Mouse (Mus musculus): ENCODE data around the gene Wdr81.
A peak's percentile ranks its signal among the peaks of the same experiment; 100 is the strongest.

Wdr81 gene

GRCm38 (mm10) chr11:75438194-75438593, 16.3 kb downstream of the Wdr81 start:
- DNase-seq (ENCODE audit: low spot score): no peak

- no peak for DNase-seq (ENCODE audit: low spot score)
Measured at GRCm38 (mm10) chr11:75434138-75434537, 20.4 kb downstream of the Wdr81 start.

GRCm38 (mm10) chr11:75431307-75431706, 23.2 kb downstream of the Wdr81 start:
- DNase-seq (ENCODE audit: low spot score): no peak

- no peak for DNase-seq (ENCODE audit: low spot score)
Measured at GRCm38 (mm10) chr11:75429019-75429705, 25.4 kb downstream of the Wdr81 start.

GRCm38 (mm10) chr11:75424459-75424858, 30.1 kb downstream of the Wdr81 start:
- DNase-seq (ENCODE audit: low spot score): no peak

GRCm38 (mm10) chr11:75424033-75424432, 30.5 kb downstream of the Wdr81 start:
- DNase-seq (ENCODE audit: low spot score): no peak

GRCm38 (mm10) chr11:75423091-75423490, 31.4 kb downstream of the Wdr81 start:
- no peak for DNase-seq (ENCODE audit: low spot score)

GRCm38 (mm10) chr11:75422013-75422792, 32.3 kb downstream of the Wdr81 start, which contains the start of gene Serpinf1:
TSS of gene Serpinf1 (minus strand) at chr11:75422701.
- DNase-seq (ENCODE audit: low spot score): no peak

GRCm38 (mm10) chr11:75421375-75422012, 33.0 kb downstream of the Wdr81 start:
- no peak for DNase-seq (ENCODE audit: low spot score)

GRCm38 (mm10) chr11:75420810-75421374, 33.6 kb downstream of the Wdr81 start:
- no peak for DNase-seq (ENCODE audit: low spot score)

- DNase-seq (ENCODE audit: low spot score): no peak
Measured at GRCm38 (mm10) chr11:75420037-75420436, 34.5 kb downstream of the Wdr81 start.

GRCm38 (mm10) chr11:75415994-75416393, 38.5 kb downstream of the Wdr81 start:
- no peak for DNase-seq (ENCODE audit: low spot score)

- DNase-seq (ENCODE audit: low spot score): no peak
Measured at GRCm38 (mm10) chr11:75415096-75415495, 39.4 kb downstream of the Wdr81 start.

- DNase-seq (ENCODE audit: low spot score): no peak
Measured at GRCm38 (mm10) chr11:75410591-75410990, 43.9 kb downstream of the Wdr81 start.

- DNase-seq (ENCODE audit: low spot score): no peak
Measured at GRCm38 (mm10) chr11:75409679-75410575, 44.6 kb downstream of the Wdr81 start.

GRCm38 (mm10) chr11:75406865-75407264, 47.7 kb downstream of the Wdr81 start:
- DNase-seq (ENCODE audit: low spot score): no peak

GRCm38 (mm10) chr11:75406104-75406503, 48.4 kb downstream of the Wdr81 start:
- no peak for DNase-seq (ENCODE audit: low spot score)

- no peak for DNase-seq (ENCODE audit: low spot score)
Measured at GRCm38 (mm10) chr11:75404801-75405200, 49.7 kb downstream of the Wdr81 start.

GRCm38 (mm10) chr11:75403301-75404052, 51.0 kb downstream of the Wdr81 start:
- peak; percentile 38 for DNase-seq (ENCODE audit: low spot score)

GRCm38 (mm10) chr11:75402271-75402690, 52.2 kb downstream of the Wdr81 start:
- DNase-seq (ENCODE audit: low spot score): peak; percentile 45

- no peak for DNase-seq (ENCODE audit: low spot score)
Measured at GRCm38 (mm10) chr11:75400099-75400498, 54.4 kb downstream of the Wdr81 start.
